Mouse (Mus musculus): ENCODE measurements at regions not wholly inside any gene's neighbourhood (a gene's known extent, or its start where the extent isn't known, plus 50 kb on each side); places are given as distances from the start of the nearest gene placed in this dataset.

DNA sequence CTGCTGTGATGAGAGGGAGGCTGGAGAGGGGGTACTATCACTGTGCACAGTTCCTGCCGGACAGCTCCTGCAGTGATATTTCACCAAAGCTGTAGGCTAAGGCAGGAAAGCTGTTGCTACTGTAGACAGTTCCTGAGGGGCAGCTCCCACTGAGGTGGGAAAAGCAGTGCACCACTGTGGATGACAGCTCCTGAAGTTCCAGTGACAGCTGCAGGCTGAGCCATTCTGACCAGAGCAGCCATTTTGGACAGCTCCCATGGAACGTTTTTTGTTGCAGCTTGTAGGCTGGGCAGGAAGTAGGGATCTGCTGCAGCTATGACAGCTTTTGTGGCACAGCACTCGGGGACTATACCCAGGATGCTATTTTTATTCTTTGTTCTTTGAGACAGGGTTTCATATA, 51.3 kb upstream of the Insig1 start:
- TF ChIP-seq CTCF (IDR thresholded peaks at IDR 0.05; ENCODE audit: insufficient read depth, low read depth, low read length) (no peak), POLR2A (IDR thresholded peaks at IDR 0.05; ENCODE audit: insufficient read depth, low read depth, low read length) (no peak)
